Mouse (Mus musculus): ENCODE results near the gene Olfr541. TPM values are rescaled to one million over a fixed set of nuclear protein-coding genes. Genes with fewer than 3 reads are reported as not detected.
"Not testable (repeated sequence)": the region's sequence is repeated elsewhere in the genome, so short reads cannot be mapped to it uniquely, and the experiment has no call there.

Gene Olfr541
- not detected in 2 replicates for polyA plus RNA-seq (2012; rRNA removed)

GRCm38 (mm10) chr7:140696967-140697366 lies at the start of gene Olfr541:
Gene Olfr541, plus strand, starts transcription at chr7:140697267.
- Histone ChIP-seq H3K4me1 (ENCODE audit: control insufficient read depth, insufficient read depth, low read length) (no peaks in the 10 kb centered on the region), H3K4me3 (replicated peaks; ENCODE audit: extremely low read depth, low read depth, low read length) (no peak within 1 kb of the TSS)
- no peak for TF ChIP-seq POLR2A (IDR thresholded peaks at IDR 0.05; ENCODE audit: borderline replicate concordance, extremely low read depth, low read depth, low read length)
- TF ChIP-seq CTCF (IDR thresholded peaks at IDR 0.05; ENCODE audit: insufficient read depth, low read length), result no peak
- no peak for DNase-seq

- no peak for DNase-seq
- 66% methylated on average over 4 of the region's 4 CpGs for whole genome bisulfite sequencing
- Histone ChIP-seq H3K4me3 (replicated peaks; ENCODE audit: extremely low read depth, low read depth, low read length) (no peak within 1 kb of the TSS), H3K4me1 (ENCODE audit: control insufficient read depth, insufficient read depth, low read length) (no peaks in the 10 kb centered on the region)
- TF ChIP-seq POLR2A (IDR thresholded peaks at IDR 0.05; ENCODE audit: borderline replicate concordance, extremely low read depth, low read depth, low read length), result no peak
- TF ChIP-seq CTCF (IDR thresholded peaks at IDR 0.05; ENCODE audit: insufficient read depth, low read length), result no peak
These were observed 37.4 kb upstream of the Olfr541 start, which contains the start of gene Olfr539 for GRCm38 (mm10) chr7:140659630-140660029. Gene Olfr539, plus strand, starts transcription at chr7:140659930.

- H3K4me1 ChIP-seq (ENCODE audit: control insufficient read depth, insufficient read depth, low read length); DNase-seq; H3K4me3 ChIP-seq (replicated peaks; ENCODE audit: extremely low read depth, low read depth, low read length): not testable (repeated sequence)
- 68% methylated on average over 3 of the region's 3 CpGs for WGBS
These were observed 26.4 kb upstream of the Olfr541 start for GRCm38 (mm10) chr7:140670693-140671092.

GRCm38 (mm10) chr7:140675863-140676262 lies 21.2 kb upstream of the Olfr541 start:
- DNase-seq, result no peak
- no peaks in the 10 kb centered on the region for H3K4me1 ChIP-seq (ENCODE audit: control insufficient read depth, insufficient read depth, low read length)
- TF ChIP-seq POLR2A (IDR thresholded peaks at IDR 0.05; ENCODE audit: borderline replicate concordance, extremely low read depth, low read depth, low read length) (no peak), CTCF (IDR thresholded peaks at IDR 0.05; ENCODE audit: insufficient read depth, low read length) (no peak)
- H3K4me3 ChIP-seq (replicated peaks; ENCODE audit: extremely low read depth, low read depth, low read length), result no peak overlapping the region
- 3% methylated on average over 6 of the region's 6 CpGs for WGBS

- not testable (repeated sequence) for H3K4me3 ChIP-seq (replicated peaks; ENCODE audit: extremely low read depth, low read depth, low read length); H3K4me1 ChIP-seq (ENCODE audit: control insufficient read depth, insufficient read depth, low read length); DNase-seq
- WGBS, result 64% methylated on average over 4 of the region's 4 CpGs
These were observed 17.5 kb upstream of the Olfr541 start for GRCm38 (mm10) chr7:140679591-140679990.

- TF ChIP-seq POLR2A (IDR thresholded peaks at IDR 0.05; ENCODE audit: borderline replicate concordance, extremely low read depth, low read depth, low read length), result no peak
- TF ChIP-seq CTCF (IDR thresholded peaks at IDR 0.05; ENCODE audit: insufficient read depth, low read length), result no peak
- no peak within 1 kb of the TSS for H3K4me3 ChIP-seq (replicated peaks; ENCODE audit: extremely low read depth, low read depth, low read length)
- H3K4me1 ChIP-seq (ENCODE audit: control insufficient read depth, insufficient read depth, low read length), result no peaks in the 10 kb centered on the region
- DNase-seq, result no peak
- WGBS, result 92% methylated on average over 1 of the region's 1 CpGs
These were observed 15.4 kb upstream of the Olfr541 start, which contains the start of gene Olfr45 for GRCm38 (mm10) chr7:140681651-140682050. Gene Olfr45, plus strand, starts transcription at chr7:140681951.

GRCm38 (mm10) chr7:140706348-140706747 lies 9.3 kb downstream of the Olfr541 start:
- 57% methylated on average over 2 of the region's 2 CpGs for WGBS
- TF ChIP-seq CTCF (IDR thresholded peaks at IDR 0.05; ENCODE audit: insufficient read depth, low read length) (no peak), POLR2A (IDR thresholded peaks at IDR 0.05; ENCODE audit: borderline replicate concordance, extremely low read depth, low read depth, low read length) (no peak)
- Histone ChIP-seq H3K4me1 (ENCODE audit: control insufficient read depth, insufficient read depth, low read length) (no peaks in the 10 kb centered on the region), H3K4me3 (replicated peaks; ENCODE audit: extremely low read depth, low read depth, low read length) (no peak overlapping the region)
- no peak for DNase-seq

GRCm38 (mm10) chr7:140707536-140708284 lies 10.6 kb downstream of the Olfr541 start:
- no peak for DNase-seq
- TF ChIP-seq POLR2A (IDR thresholded peaks at IDR 0.05; ENCODE audit: borderline replicate concordance, extremely low read depth, low read depth, low read length), result no peak
- no peak for TF ChIP-seq CTCF (IDR thresholded peaks at IDR 0.05; ENCODE audit: insufficient read depth, low read length)
- Histone ChIP-seq H3K4me1 (ENCODE audit: control insufficient read depth, insufficient read depth, low read length) (no peaks in the 10 kb centered on the region), H3K4me3 (replicated peaks; ENCODE audit: extremely low read depth, low read depth, low read length) (no peak overlapping the region)
- WGBS, result 67% methylated on average over 6 of the region's 6 CpGs

- WGBS, result 74% methylated on average over 7 of the region's 7 CpGs
- TF ChIP-seq POLR2A (IDR thresholded peaks at IDR 0.05; ENCODE audit: borderline replicate concordance, extremely low read depth, low read depth, low read length) (no peak), CTCF (IDR thresholded peaks at IDR 0.05; ENCODE audit: insufficient read depth, low read length) (no peak)
- no peak overlapping the region for H3K4me3 ChIP-seq (replicated peaks; ENCODE audit: extremely low read depth, low read depth, low read length)
- no peaks in the 10 kb centered on the region for H3K4me1 ChIP-seq (ENCODE audit: control insufficient read depth, insufficient read depth, low read length)
- DNase-seq, result no peak
These were observed 20.3 kb downstream of the Olfr541 start for GRCm38 (mm10) chr7:140717155-140718055.

- 48% methylated on average over 6 of the region's 6 CpGs for WGBS
These were observed 24.0 kb downstream of the Olfr541 start for GRCm38 (mm10) chr7:140721095-140721494.

More at GRCm38 (mm10) chr7:140721095-140721494, 24.0 kb downstream of the Olfr541 start:
- Histone ChIP-seq H3K4me1 (ENCODE audit: control insufficient read depth, insufficient read depth, low read length) (no peaks in the 10 kb centered on the region), H3K4me3 (replicated peaks; ENCODE audit: extremely low read depth, low read depth, low read length) (no peak overlapping the region)
- TF ChIP-seq CTCF (IDR thresholded peaks at IDR 0.05; ENCODE audit: insufficient read depth, low read length) (no peak), POLR2A (IDR thresholded peaks at IDR 0.05; ENCODE audit: borderline replicate concordance, extremely low read depth, low read depth, low read length) (no peak)
- no peak for DNase-seq

Data from lung, adult 2 months (tissue).